Mouse (Mus musculus): ENCODE results near the gene Kif21a. TPM values are rescaled to one million over a fixed set of nuclear protein-coding genes. Genes with fewer than 3 reads are reported as not detected.

The Kif21a gene
- polyA plus RNA-seq, 1 experiment from 2014 or later, result 6.5 TPM

GRCm38 (mm10) chr15:91048951-91049495 lies 725 bp downstream of the Kif21a start:
- Histone ChIP-seq H3K9me3 (no peaks in the 10 kb centered on the region), H3K4me3 (peak overlapping the region; percentile 94), H3K36me3 (no peaks in the 10 kb centered on the region), H3K4me2 (peak overlapping the region; percentile 96), H3K27me3 (no peaks in the 10 kb centered on the region), H3K27ac (peak overlapping the region; percentile 80), H3K4me1 (peaks cover 10% of the 10 kb centered on the region; the same call in 1 of the 2 replicates), H3K9ac (peak overlapping the region; percentile 68)
- 1% methylated on average over 40 of the region's 47 CpGs for whole genome bisulfite sequencing
- peak; percentile 69 for ATAC-seq (ENCODE audit: borderline replicate concordance, extremely low read depth, low FRiP score, low TSS enrichment)

- no peak for ATAC-seq (ENCODE audit: borderline replicate concordance, extremely low read depth, low FRiP score, low TSS enrichment)
- H3K4me2 ChIP-seq, result no peak overlapping the region
- H3K4me1 ChIP-seq, result peaks cover 10% of the 10 kb centered on the region; the same call in 1 of the 2 replicates
- H3K9me3 ChIP-seq, result no peaks in the 10 kb centered on the region
- H3K27ac ChIP-seq, result no peak overlapping the region
- H3K4me3 ChIP-seq, result no peak overlapping the region
- WGBS, result 84% methylated on average over 11 of the region's 11 CpGs
- no peaks in the 10 kb centered on the region for H3K36me3 ChIP-seq
- no peaks in the 10 kb centered on the region for H3K27me3 ChIP-seq
- no peak overlapping the region for H3K9ac ChIP-seq
Observed at GRCm38 (mm10) chr15:91047627-91048026, 2.1 kb downstream of the Kif21a start.

GRCm38 (mm10) chr15:91046506-91046905 lies 3.2 kb downstream of the Kif21a start:
- no peak overlapping the region for H3K4me3 ChIP-seq

GRCm38 (mm10) chr15:91043263-91043662 lies 6.5 kb downstream of the Kif21a start:
- H3K4me3 ChIP-seq, result no peak overlapping the region
- ATAC-seq (ENCODE audit: borderline replicate concordance, extremely low read depth, low FRiP score, low TSS enrichment), result no peak
- 64% methylated on average over 4 of the region's 4 CpGs for WGBS

More at GRCm38 (mm10) chr15:91046506-91046905, 3.2 kb downstream of the Kif21a start:
- no peak overlapping the region for H3K4me2 ChIP-seq
- no peaks in the 10 kb centered on the region for H3K27me3 ChIP-seq
- WGBS, result 50% methylated on average over 8 of the region's 8 CpGs
- no peaks in the 10 kb centered on the region for H3K9me3 ChIP-seq
- H3K36me3 ChIP-seq, result no peaks in the 10 kb centered on the region
- no peak for ATAC-seq (ENCODE audit: borderline replicate concordance, extremely low read depth, low FRiP score, low TSS enrichment)
- H3K9ac ChIP-seq, result no peak overlapping the region
- peaks cover 10% of the 10 kb centered on the region; the same call in 1 of the 2 replicates for H3K4me1 ChIP-seq
- no peak overlapping the region for H3K27ac ChIP-seq

GRCm38 (mm10) chr15:91038860-91039259 lies 10.9 kb downstream of the Kif21a start:
- 75% methylated on average over 5 of the region's 5 CpGs for WGBS
- Histone ChIP-seq H3K9me3 (no peaks in the 10 kb centered on the region), H3K4me2 (no peak overlapping the region), H3K27ac (no peak overlapping the region), H3K4me3 (no peak overlapping the region), H3K4me1 (no peaks in the 10 kb centered on the region), H3K9ac (no peak overlapping the region), H3K27me3 (no peaks in the 10 kb centered on the region), H3K36me3 (no peaks in the 10 kb centered on the region)
- ATAC-seq (ENCODE audit: borderline replicate concordance, extremely low read depth, low FRiP score, low TSS enrichment), result no peak

More at GRCm38 (mm10) chr15:91043263-91043662, 6.5 kb downstream of the Kif21a start:
- H3K4me1 ChIP-seq, result no peaks in the 10 kb centered on the region
- no peak overlapping the region for H3K4me2 ChIP-seq
- no peaks in the 10 kb centered on the region for H3K27me3 ChIP-seq
- H3K27ac ChIP-seq, result no peak overlapping the region
- H3K9me3 ChIP-seq, result no peaks in the 10 kb centered on the region
- no peak overlapping the region for H3K9ac ChIP-seq
- no peaks in the 10 kb centered on the region for H3K36me3 ChIP-seq

GRCm38 (mm10) chr15:91034090-91034489 lies 15.7 kb downstream of the Kif21a start:
- H3K9ac ChIP-seq, result no peak overlapping the region
- no peaks in the 10 kb centered on the region for H3K9me3 ChIP-seq
- H3K36me3 ChIP-seq, result no peaks in the 10 kb centered on the region
- H3K4me3 ChIP-seq, result no peak overlapping the region
- no peak overlapping the region for H3K4me2 ChIP-seq
- no peak overlapping the region for H3K27ac ChIP-seq
- 67% methylated on average over 4 of the region's 4 CpGs for WGBS
- no peaks in the 10 kb centered on the region for H3K27me3 ChIP-seq
- no peak for ATAC-seq (ENCODE audit: borderline replicate concordance, extremely low read depth, low FRiP score, low TSS enrichment)
- no peaks in the 10 kb centered on the region for H3K4me1 ChIP-seq

- H3K9me3 ChIP-seq, result no peaks in the 10 kb centered on the region
- H3K4me2 ChIP-seq, result no peak overlapping the region
- no peak overlapping the region for H3K4me3 ChIP-seq
- no peaks in the 10 kb centered on the region for H3K27me3 ChIP-seq
- no peaks in the 10 kb centered on the region for H3K36me3 ChIP-seq
- H3K9ac ChIP-seq, result no peak overlapping the region
- H3K4me1 ChIP-seq, result no peaks in the 10 kb centered on the region
- H3K27ac ChIP-seq, result no peak overlapping the region
- ATAC-seq (ENCODE audit: borderline replicate concordance, extremely low read depth, low FRiP score, low TSS enrichment), result no peak
- WGBS, result 53% methylated on average over 6 of the region's 6 CpGs
Observed at GRCm38 (mm10) chr15:91033529-91033928, 16.2 kb downstream of the Kif21a start.

GRCm38 (mm10) chr15:91028962-91029361 lies 20.8 kb downstream of the Kif21a start:
- Histone ChIP-seq H3K4me1 (no peaks in the 10 kb centered on the region), H3K4me2 (no peak overlapping the region), H3K27me3 (no peaks in the 10 kb centered on the region), H3K9ac (no peak overlapping the region), H3K9me3 (no peaks in the 10 kb centered on the region), H3K27ac (no peak overlapping the region), H3K36me3 (no peaks in the 10 kb centered on the region), H3K4me3 (no peak overlapping the region)
- WGBS, result 53% methylated on average over 10 of the region's 10 CpGs
- ATAC-seq (ENCODE audit: borderline replicate concordance, extremely low read depth, low FRiP score, low TSS enrichment), result no peak

- H3K4me2 ChIP-seq, result no peak overlapping the region
- no peak for ATAC-seq (ENCODE audit: borderline replicate concordance, extremely low read depth, low FRiP score, low TSS enrichment)
Observed at GRCm38 (mm10) chr15:91028494-91028893, 21.3 kb downstream of the Kif21a start.

GRCm38 (mm10) chr15:91022276-91022675 lies 27.5 kb downstream of the Kif21a start:
- no peak for ATAC-seq (ENCODE audit: borderline replicate concordance, extremely low read depth, low FRiP score, low TSS enrichment)
- no peak overlapping the region for H3K27ac ChIP-seq

More at GRCm38 (mm10) chr15:91028494-91028893, 21.3 kb downstream of the Kif21a start:
- Histone ChIP-seq H3K36me3 (no peaks in the 10 kb centered on the region), H3K27ac (no peak overlapping the region), H3K4me3 (no peak overlapping the region), H3K9me3 (no peaks in the 10 kb centered on the region), H3K27me3 (no peaks in the 10 kb centered on the region), H3K9ac (no peak overlapping the region), H3K4me1 (no peaks in the 10 kb centered on the region)
- WGBS, result 46% methylated on average over 10 of the region's 10 CpGs

GRCm38 (mm10) chr15:91018861-91019187 lies 30.9 kb downstream of the Kif21a start:
- Histone ChIP-seq H3K4me2 (no peak overlapping the region), H3K9me3 (no peaks in the 10 kb centered on the region), H3K4me1 (no peaks in the 10 kb centered on the region), H3K27me3 (no peaks in the 10 kb centered on the region), H3K27ac (no peak overlapping the region), H3K4me3 (no peak overlapping the region), H3K9ac (no peak overlapping the region), H3K36me3 (no peaks in the 10 kb centered on the region)
- ATAC-seq (ENCODE audit: borderline replicate concordance, extremely low read depth, low FRiP score, low TSS enrichment), result no peak
- 69% methylated on average over 3 of the region's 3 CpGs for WGBS

More at GRCm38 (mm10) chr15:91022276-91022675, 27.5 kb downstream of the Kif21a start:
- Histone ChIP-seq H3K4me3 (no peak overlapping the region), H3K36me3 (no peaks in the 10 kb centered on the region), H3K9ac (no peak overlapping the region), H3K27me3 (no peaks in the 10 kb centered on the region), H3K4me1 (no peaks in the 10 kb centered on the region), H3K9me3 (no peaks in the 10 kb centered on the region), H3K4me2 (no peak overlapping the region)
- 83% methylated on average over 8 of the region's 8 CpGs for WGBS

GRCm38 (mm10) chr15:91018161-91018860 lies 31.4 kb downstream of the Kif21a start:
- WGBS, result 57% methylated on average over 9 of the region's 9 CpGs
- Histone ChIP-seq H3K9ac (no peak overlapping the region), H3K4me2 (no peak overlapping the region), H3K9me3 (no peaks in the 10 kb centered on the region), H3K4me1 (peaks cover under 1% of the 10 kb centered on the region; the same call in 1 of the 2 replicates), H3K4me3 (no peak overlapping the region), H3K36me3 (no peaks in the 10 kb centered on the region), H3K27me3 (no peaks in the 10 kb centered on the region), H3K27ac (no peak overlapping the region)
- no peak for ATAC-seq (ENCODE audit: borderline replicate concordance, extremely low read depth, low FRiP score, low TSS enrichment)

Data from lung, embryonic 15.5 days (tissue).